Mouse (Mus musculus) gastrocnemius, postnatal 36 days (tissue): ENCODE measurements around the gene Mrpl54. TPM values are rescaled to one million over a fixed set of nuclear protein-coding genes. Genes with fewer than 3 reads are reported as not detected.
"Not testable (repeated sequence)": the region's sequence is repeated elsewhere in the genome, so short reads cannot be mapped to it uniquely, and the experiment has no call there.

Experiments used
- DNase-seq, 2 experiments: peaks; one replicate each; pipeline ENCODE4 v3.0.0; 2022
- intact Hi-C: fragments of 180-260 bp; cut with DNase I; formaldehyde crosslinking; loops from one replicate; pipeline ENCODE4 v1.15.1; 2025
- microRNA-seq, 2 experiments: library from miRNA; unstranded; fragments of <30 nt; microRNA quantifications; one replicate each; pipeline ENCODE4 v1.2.0; 2021
- total RNA-seq, 2 experiments: library from RNA; stranded (reverse); gene quantifications; 2 replicates each; pipeline ENCODE4 v1.2.3; 2021

The Mrpl54 gene
- total RNA-seq, 2 experiments from 2014 or later: 90.6 to 91.0 TPM

DNA sequence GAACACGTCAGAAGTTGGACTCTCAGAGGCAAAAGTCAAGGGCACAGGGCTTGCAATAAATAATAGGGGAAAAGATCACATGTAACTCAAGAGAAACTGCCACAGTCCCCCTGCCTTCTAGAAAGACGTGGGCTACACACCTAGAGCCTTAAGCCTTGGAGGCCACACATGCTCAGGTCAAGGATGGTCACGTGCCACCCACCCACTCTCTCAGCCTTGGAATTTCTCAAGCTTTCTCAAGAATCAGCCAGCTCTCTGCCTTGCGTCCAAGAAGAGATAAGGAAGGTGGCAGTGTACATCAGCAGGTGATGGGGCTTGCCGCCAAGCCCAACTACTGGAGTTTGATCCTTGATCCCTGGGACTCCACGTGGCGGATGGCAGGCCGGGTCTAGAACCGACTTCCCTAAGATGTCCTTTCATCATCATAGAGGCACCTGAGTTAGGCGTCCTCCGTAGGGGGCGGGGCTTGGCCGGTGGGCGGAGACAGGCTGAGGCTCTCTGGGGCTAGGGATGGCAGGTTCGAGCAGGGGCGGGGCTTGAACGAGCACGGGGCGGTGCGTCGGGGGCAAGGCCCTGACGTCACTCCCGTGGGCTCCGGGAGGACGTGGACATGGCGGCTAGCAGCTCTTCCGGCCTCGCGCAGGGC is 34.0 kb downstream of the Mrpl54 start, which contains the start of gene Zfr2:
TSS of gene Zfr2 (plus strand) at position 576 of the 646 bp plus-strand sequence.
- intact Hi-C loops: no loop called here
- peak; percentile 73 to 78 for DNase-seq

DNA sequence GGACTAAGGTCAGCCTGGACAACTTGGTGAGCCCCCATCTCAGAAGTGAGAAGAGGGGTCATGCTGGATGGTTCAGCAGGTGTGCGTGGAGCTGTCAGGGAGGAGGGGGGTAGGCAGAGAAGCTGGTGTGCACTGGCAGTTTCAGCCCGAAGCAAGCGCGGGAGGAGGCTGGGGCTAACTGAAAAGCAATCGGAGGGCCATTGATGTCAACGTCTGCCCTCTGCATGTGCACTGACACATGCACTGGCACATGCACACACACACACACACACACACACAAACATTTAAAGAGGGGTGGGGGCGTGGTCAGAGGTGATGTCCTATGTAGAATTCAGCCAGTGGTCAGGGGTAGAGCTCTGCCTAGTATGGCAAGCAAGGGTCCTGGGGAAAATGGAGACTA is 35.3 kb downstream of the Mrpl54 start:
- intact Hi-C loops: loop anchor here (2.0 kb wide), 1 partner anchor 25 kb away; no protein-coding TSS in a partner anchor
- no peak for DNase-seq

DNA sequence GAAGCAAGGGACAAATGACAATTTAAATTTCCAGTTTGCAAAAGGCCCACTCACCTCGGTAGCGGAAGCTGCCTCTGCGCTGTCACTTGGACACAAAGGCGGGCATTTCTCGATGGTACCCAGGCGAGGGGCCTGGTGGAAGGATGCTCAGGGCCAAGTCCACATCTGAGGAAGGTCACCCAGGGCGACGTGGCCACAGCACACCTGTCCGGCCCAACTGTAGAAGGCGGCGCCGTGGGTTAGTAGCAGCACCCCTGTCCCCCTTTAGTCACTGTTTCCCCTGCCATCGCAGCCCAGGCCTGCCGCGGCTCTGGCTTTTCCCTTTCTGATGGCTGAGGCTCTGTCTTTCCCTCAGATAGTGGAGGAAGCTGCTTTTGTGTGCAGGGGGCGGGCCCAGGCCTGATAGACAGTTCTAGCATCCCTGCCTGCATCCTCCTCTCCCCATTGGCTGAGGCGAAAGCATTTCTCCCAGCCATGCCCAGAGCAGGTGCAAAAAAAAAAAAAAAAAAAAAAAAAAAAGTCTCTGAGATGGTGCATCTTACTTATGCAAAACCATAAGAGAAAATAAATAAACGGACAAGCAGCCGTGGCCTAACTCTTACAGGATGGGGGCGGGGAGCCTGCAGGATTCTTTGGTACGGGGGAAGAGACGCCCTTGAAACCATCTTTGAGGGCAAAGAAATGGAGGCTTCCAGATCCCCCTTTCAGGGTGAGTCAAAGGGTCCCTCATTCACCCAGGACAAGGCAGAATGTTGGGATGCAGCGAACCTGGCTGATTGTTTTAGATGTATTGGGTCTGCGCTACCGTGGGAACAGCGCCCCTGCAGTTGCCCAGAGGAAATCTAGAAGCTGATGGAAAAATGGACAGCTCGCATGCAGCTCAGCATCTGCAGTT is 36.0 kb downstream of the Mrpl54 start, which contains the start of gene Atcay:
TSS of gene Atcay (minus strand) at position 396 of the 895 bp plus-strand sequence.
- no peak for DNase-seq
- intact Hi-C loops: loop anchor here (2.0 kb wide), 1 partner anchor 24 kb away; no protein-coding TSS in a partner anchor

DNA sequence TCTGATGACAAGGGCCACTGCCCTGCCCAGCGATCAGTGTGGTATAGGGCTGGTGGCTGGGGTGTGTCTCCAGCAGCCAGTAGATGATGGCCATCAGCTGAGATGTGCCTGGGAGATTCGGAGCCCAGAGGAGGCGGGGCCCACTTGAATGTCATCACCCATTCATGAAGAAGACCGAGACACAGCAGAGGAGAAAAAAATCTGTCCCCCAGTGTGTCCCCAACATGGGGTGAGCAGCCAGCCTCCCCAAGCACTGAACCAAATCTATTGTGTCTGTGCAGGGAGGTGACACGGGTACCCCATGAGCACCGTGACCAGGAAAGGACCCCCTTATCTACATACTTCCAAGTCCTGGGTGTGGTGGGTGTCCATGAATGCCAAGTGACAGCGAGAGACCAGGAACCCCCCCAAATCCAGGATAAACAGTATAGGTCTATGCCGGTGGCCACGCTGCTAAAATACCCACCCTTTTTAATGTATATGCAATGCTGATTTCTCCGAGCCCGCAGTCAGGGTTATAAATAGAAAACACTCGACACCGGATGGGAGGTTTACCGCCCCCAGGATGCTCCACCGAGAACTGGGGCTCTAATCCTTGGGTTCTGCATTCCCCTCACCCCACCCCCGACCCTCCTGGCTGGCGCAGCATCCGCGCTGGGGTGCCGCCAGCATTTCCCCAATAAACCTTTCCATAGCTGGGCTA is 36.8 kb downstream of the Mrpl54 start:
- no peak for DNase-seq
- intact Hi-C loops: loop anchor here (2.0 kb wide), 1 partner anchor 23 kb away; no protein-coding TSS in a partner anchor

DNA sequence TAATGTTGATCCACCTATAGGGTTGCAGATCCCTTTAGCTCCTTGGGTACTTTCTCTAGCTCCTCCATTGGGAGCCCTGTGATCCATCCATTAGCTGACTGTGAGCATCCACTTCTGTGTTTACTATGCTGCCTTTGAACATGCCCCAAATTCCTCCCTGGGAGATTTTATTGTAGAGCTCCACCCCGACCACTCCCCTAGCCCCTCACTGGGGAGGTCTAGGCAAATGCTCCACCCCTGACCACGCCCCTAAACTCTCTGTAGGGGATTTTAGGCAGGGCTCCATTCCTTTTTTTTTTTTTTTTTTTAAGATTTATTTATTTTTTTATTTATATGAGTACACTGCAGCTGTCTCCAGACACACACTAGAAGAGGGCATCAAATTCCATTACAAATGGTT is 43.0 kb downstream of the Mrpl54 start:
- DNase-seq, intact Hi-C loops: not testable (repeated sequence)

DNA sequence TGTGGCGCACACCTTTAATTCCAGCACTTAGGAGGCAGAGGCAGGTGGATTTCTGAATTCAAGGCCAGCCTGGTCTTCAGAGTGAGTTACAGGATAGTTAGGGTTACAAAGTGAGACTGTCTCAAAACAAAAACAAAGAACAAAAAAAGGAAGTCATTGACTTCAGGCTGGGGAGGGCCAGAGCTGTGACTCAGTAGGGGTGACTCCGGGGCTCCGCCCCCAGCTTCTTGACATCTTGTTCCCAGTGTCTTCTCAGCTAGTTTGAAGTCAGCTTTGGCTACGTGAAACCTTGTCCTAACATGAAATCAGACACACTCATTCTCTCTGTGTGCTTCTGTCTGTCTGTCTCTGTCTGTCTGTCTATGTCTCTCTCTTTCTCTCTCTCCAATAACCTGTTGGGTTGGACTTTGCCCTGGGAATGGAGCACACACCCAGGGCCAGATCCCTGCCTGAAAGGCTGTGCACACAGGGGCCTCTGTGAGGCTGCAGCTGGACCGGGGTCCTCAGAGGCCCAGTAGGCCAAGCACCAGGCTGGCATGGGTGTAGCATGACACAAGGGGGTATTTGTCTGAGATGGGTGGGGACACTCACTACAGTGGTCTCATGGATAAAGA is 45.2 kb downstream of the Mrpl54 start:
- DNase-seq: no peak
- intact Hi-C loops: no loop called here

DNA sequence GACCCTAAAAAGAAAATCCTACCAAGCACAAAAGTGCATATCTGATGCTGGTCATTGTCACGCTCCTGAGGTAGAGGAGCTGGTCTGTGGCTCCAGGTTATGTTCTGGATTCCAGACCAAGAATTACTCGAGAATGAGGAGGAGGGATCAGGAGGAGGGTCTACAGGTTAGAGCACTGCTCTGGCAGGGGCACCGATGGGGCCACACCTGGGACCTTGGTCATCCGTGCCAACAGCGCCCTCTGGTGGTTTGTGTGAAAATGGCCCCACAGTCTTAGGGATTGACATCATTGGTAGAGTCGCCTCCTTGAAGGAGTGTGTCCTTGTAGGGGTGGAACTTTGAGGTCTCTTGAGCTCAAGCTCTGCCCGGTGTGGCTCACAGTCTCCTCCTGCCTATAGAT is 48.8 kb downstream of the Mrpl54 start:
- peak in 1 of 2 experiments; percentile 55 for DNase-seq
- intact Hi-C loops: loop anchor here (2.0 kb wide), 1 partner anchor 19 kb away; no protein-coding TSS in a partner anchor

DNA sequence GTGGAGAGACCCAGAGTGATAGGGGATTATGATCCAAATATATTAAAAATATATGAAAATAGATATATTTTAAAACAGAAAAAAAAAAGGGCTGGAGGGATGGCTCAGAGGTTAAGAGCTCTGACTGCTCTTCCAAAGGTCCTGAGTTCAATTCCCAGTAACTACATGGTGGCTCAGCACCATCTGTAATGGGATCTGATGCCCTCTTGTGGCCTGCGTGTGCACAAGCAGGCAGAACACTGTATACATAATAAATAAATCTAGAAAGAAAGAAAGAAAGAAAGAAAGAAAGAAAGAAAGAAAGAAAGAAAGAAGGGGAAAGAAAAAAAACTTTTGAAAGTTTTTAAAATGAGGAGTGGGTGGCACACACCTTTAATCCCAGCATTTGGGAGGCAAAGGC is 49.5 kb downstream of the Mrpl54 start:
- DNase-seq: not testable (repeated sequence)
- intact Hi-C loops: loop anchor here (2.0 kb wide), 1 partner anchor 18 kb away; no protein-coding TSS in a partner anchor

DNA sequence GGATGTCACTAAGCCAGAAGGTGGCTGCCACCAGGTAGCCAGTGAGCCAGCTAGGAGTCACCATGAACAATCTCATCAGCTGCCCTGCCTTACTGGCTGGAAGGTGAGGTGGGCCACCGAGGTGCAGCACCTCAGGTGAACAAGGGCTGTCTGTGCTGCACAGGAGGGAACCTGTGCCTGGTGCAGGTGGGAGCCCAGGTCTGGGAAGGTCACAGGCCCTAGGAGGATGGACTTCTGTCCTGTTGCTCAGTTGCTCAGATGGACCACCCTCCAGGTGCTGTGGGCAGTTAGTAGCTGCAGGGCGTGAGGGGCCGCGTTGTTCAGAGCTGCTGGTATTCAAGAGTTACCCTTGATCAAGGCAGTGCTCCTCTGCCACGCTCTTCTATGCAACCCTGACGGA is 49.9 kb downstream of the Mrpl54 start:
- intact Hi-C loops: loop anchor here (2.0 kb wide), 1 partner anchor 18 kb away; no protein-coding TSS in a partner anchor
- DNase-seq: no peak

DNA sequence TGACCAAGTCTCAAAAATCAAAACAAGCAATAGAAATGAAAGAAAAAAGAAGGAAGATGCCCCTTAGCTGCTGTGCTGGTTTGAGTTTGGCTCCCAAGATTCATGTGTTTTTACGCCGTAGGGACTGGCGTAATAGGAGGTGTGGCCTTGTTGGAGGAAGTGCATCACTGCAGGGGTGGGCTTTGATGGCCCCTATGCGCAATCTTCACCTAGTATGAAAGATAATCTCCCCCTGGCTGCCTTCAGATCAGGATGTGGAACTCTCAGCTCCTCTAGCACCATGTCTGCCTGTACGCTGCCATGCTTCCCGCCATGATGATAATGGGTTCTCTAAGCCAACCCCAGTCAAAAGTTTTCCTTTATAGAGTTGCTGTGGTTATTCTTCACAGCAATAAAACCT is 50.5 kb downstream of the Mrpl54 start:
- DNase-seq: no peak
- intact Hi-C loops: loop anchor here (2.0 kb wide), 1 partner anchor 17 kb away; no protein-coding TSS in a partner anchor

Small RNA genes within 50 kb of the gene (microRNA-seq; reads per million reads assigned to microRNA genes)
- 3.7 to 7.2 reads per million in 2 experiments for gene Mir3057

Other genes starting within 250 kb of the Mrpl54 start
- gene Diras1, start 241.3 kb downstream of the Mrpl54 start, total RNA-seq: under 1 TPM in 1 of 2 experiments, not detected in 1; 0.08 TPM
- 10 to 100 TPM; 11.7 to 12.0 TPM for gene Slc39a3, start 229.5 kb downstream of the Mrpl54 start, total RNA-seq
- 10 to 100 TPM; 86.2 to 89.5 TPM for gene Sgta, start 206.8 kb downstream of the Mrpl54 start, total RNA-seq
- gene Thop1, start 196.9 kb downstream of the Mrpl54 start, total RNA-seq: 10 to 100 TPM; 20.3 to 24.9 TPM
- under 1 TPM in 1 of 2 experiments, not detected in 1; 0.23 TPM for gene Creb3l3, start 168.1 kb downstream of the Mrpl54 start, total RNA-seq
- 100 to 1,000 TPM; 160 to 174 TPM for gene Map2k2, start 161.0 kb downstream of the Mrpl54 start, total RNA-seq
- 10 to 100 TPM; 22.4 to 27.8 TPM for gene Zbtb7a, start 131.7 kb downstream of the Mrpl54 start, total RNA-seq
- gene Pias4, start 99.0 kb downstream of the Mrpl54 start, total RNA-seq: 10 to 100 TPM; 14.0 to 16.3 TPM
- gene Eef2, start 90.3 kb downstream of the Mrpl54 start, total RNA-seq: 100 to 1,000 TPM; 880 to 957 TPM
- 10 to 100 TPM; 21.1 to 23.9 TPM for gene Dapk3, start 83.9 kb downstream of the Mrpl54 start, total RNA-seq
- gene 4930442H23Rik, start 83.1 kb downstream of the Mrpl54 start, total RNA-seq: not detected
- 10 to 100 TPM; 44.9 to 76.8 TPM for gene Nmrk2, start 64.9 kb downstream of the Mrpl54 start, total RNA-seq
- not detected for gene Atcay, start 36.1 kb downstream of the Mrpl54 start, total RNA-seq
- gene Zfr2, start 33.8 kb downstream of the Mrpl54 start, total RNA-seq: 1 to 10 TPM; 1.9 TPM
- gene Matk, start 14.0 kb downstream of the Mrpl54 start, total RNA-seq: under 1 TPM in 1 of 2 experiments, not detected in 1; 0.22 TPM
- gene Apba3, start within 50 bp of the Mrpl54 start, total RNA-seq: 100 to 1,000 TPM in 1 of 2 experiments, 10 to 100 TPM in 1; 98.5 to 102 TPM
- not detected for gene Tjp3, start 24.6 kb upstream of the Mrpl54 start, total RNA-seq
- 10 to 100 TPM; 21.4 to 23.2 TPM for gene Pip5k1c, start 26.0 kb upstream of the Mrpl54 start, total RNA-seq
- 10 to 100 TPM in 1 of 2 experiments, 1 to 10 TPM in 1; 7.6 to 10.2 TPM for gene Cactin, start 54.2 kb upstream of the Mrpl54 start, total RNA-seq
- gene Tbxa2r, start 61.8 kb upstream of the Mrpl54 start, total RNA-seq: under 1 TPM; 0.87 to 0.99 TPM
- 1 to 10 TPM; 1.1 to 1.3 TPM for gene Gipc3, start 76.3 kb upstream of the Mrpl54 start, total RNA-seq
- 10 to 100 TPM; 19.7 to 20.9 TPM for gene Hmg20b, start 83.5 kb upstream of the Mrpl54 start, total RNA-seq
- gene Mfsd12, start 90.6 kb upstream of the Mrpl54 start, total RNA-seq: 1 to 10 TPM; 2.2 to 2.6 TPM
- under 1 TPM; 0.37 to 0.41 TPM for gene 4930404N11Rik, start 98.9 kb upstream of the Mrpl54 start, total RNA-seq
- 10 to 100 TPM; 14.2 to 15.9 TPM for gene Fzr1, start 111.6 kb upstream of the Mrpl54 start, total RNA-seq
- gene Dohh, start 117.5 kb upstream of the Mrpl54 start, total RNA-seq: 10 to 100 TPM; 36.5 to 42.5 TPM
- 1 to 10 TPM in 1 of 2 experiments, under 1 TPM in 1; 0.89 to 1.2 TPM for gene Gm48551, start 117.5 kb upstream of the Mrpl54 start, total RNA-seq
- gene Gm48552, start 122.1 kb upstream of the Mrpl54 start, total RNA-seq: under 1 TPM; 0.59 to 0.77 TPM
- gene Smim24, start 126.1 kb upstream of the Mrpl54 start, total RNA-seq: under 1 TPM; 0.37 to 0.38 TPM
- 100 to 1,000 TPM; 219 to 237 TPM for gene Nfic, start 188.7 kb upstream of the Mrpl54 start, total RNA-seq
- not detected for gene Celf5, start 215.8 kb upstream of the Mrpl54 start, total RNA-seq
- 10 to 100 TPM; 42.1 to 44.9 TPM for gene Ncln, start 229.5 kb upstream of the Mrpl54 start, total RNA-seq
- gene S1pr4, start 233.2 kb upstream of the Mrpl54 start, total RNA-seq: 1 to 10 TPM in 1 of 2 experiments, under 1 TPM in 1; 0.46 to 1.5 TPM